Mouse (Mus musculus): Measurements from ENCODE around the gene Col23a1. TPM values are rescaled to one million over a fixed set of nuclear protein-coding genes. Genes with fewer than 3 reads are reported as not detected.

The Col23a1 gene
- polyA plus RNA-seq, 1 experiment from 2014 or later: 4.0 TPM

GRCm38 (mm10) chr11:51403886-51404285, 114.2 kb downstream of the Col23a1 start:
- no peak overlapping the region for H3K4me3 ChIP-seq (ENCODE audit: low read length)
- H3K27ac ChIP-seq (ENCODE audit: low read length): no peak overlapping the region
- no peak; the same call in 1 of the 2 replicates for ATAC-seq (replicated peaks; ENCODE audit: extremely low read depth, insufficient read depth, low FRiP score)
- WGBS: 53% methylated on average over 2 of the region's 2 CpGs
- H3K27me3 ChIP-seq (ENCODE audit: control insufficient read depth, insufficient read depth, low read length): peaks cover 8% of the 10 kb centered on the region
- H3K36me3 ChIP-seq (ENCODE audit: control insufficient read depth, insufficient read depth): no peaks in the 10 kb centered on the region
- no peaks in the 10 kb centered on the region for H3K9me3 ChIP-seq (replicated peaks; ENCODE audit: control insufficient read depth, low read length)
- H3K4me2 ChIP-seq (ENCODE audit: low read depth, low read length): no peak overlapping the region
- no peaks in the 10 kb centered on the region for H3K4me1 ChIP-seq (ENCODE audit: control insufficient read depth, insufficient read depth, low read length)
- no peak overlapping the region for H3K9ac ChIP-seq (ENCODE audit: low read length)

DNA sequence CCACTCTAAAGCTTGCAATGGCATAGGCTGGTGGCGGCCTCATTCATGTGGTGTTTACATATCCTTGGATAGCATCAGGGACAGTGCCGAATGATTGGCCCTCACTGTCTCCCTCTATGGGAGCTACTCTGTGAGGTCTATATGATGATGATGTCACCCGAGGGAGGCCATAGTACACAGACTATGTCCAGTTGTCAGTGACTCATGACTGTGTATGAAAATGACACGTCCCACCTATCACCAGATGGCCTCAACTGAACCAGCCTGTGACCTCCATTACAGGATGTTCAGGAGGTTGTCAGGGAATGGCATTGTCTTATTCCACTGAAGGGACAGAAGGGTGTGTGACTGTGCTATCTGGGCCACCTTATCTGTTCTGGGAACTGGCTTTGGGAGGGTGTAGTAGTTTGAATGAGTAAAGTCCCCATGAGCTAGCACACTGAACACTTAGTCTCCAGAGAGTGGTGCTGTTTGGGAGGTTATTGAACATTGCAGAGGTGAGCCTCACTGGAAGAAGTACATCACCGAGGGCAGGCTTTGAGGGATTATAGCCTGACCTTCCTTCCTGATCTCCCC, 115.2 kb downstream of the Col23a1 start:
- H3K4me2 ChIP-seq (ENCODE audit: low read depth, low read length): no peak overlapping the region
- H3K27me3 ChIP-seq (ENCODE audit: control insufficient read depth, insufficient read depth, low read length): peaks cover 7% of the 10 kb centered on the region
- H3K9me3 ChIP-seq (replicated peaks; ENCODE audit: control insufficient read depth, low read length): no peaks in the 10 kb centered on the region
- no peak overlapping the region for H3K4me3 ChIP-seq (ENCODE audit: low read length)
- no peaks in the 10 kb centered on the region for H3K36me3 ChIP-seq (ENCODE audit: control insufficient read depth, insufficient read depth)
- ATAC-seq (replicated peaks; ENCODE audit: extremely low read depth, insufficient read depth, low FRiP score): no peak
- 75% methylated on average over 5 of the region's 5 CpGs for WGBS
- H3K4me1 ChIP-seq (ENCODE audit: control insufficient read depth, insufficient read depth, low read length): no peaks in the 10 kb centered on the region
- H3K9ac ChIP-seq (ENCODE audit: low read length): no peak overlapping the region
- H3K27ac ChIP-seq (ENCODE audit: low read length): no peak overlapping the region

DNA sequence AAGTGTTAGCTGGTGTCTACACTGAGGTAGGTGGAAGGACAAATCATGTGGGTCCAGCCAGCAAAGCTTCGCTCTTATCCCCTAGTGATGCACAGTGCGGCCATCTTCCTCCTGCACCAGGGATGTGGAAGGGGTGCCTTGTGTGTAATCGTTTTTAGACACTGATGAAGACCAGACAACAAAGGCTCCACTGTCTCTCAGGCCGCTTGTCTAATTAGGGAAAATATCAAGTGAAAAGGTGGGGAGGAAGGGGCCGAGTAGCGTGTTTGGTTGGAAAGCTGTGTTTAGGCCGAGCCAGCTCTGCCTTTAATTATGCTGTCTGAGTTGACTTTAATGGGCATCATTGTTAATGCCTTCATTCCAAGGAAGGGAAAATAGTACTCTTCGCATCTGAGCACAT, 116.8 kb downstream of the Col23a1 start:
- H3K4me3 ChIP-seq (ENCODE audit: low read length): no peak overlapping the region
- no peaks in the 10 kb centered on the region for H3K9me3 ChIP-seq (replicated peaks; ENCODE audit: control insufficient read depth, low read length)
- no peaks in the 10 kb centered on the region for H3K36me3 ChIP-seq (ENCODE audit: control insufficient read depth, insufficient read depth)
- no peaks in the 10 kb centered on the region for H3K4me1 ChIP-seq (ENCODE audit: control insufficient read depth, insufficient read depth, low read length)
- ATAC-seq (replicated peaks; ENCODE audit: extremely low read depth, insufficient read depth, low FRiP score): no peak
- no peak overlapping the region for H3K27ac ChIP-seq (ENCODE audit: low read length)
- no peak overlapping the region for H3K9ac ChIP-seq (ENCODE audit: low read length)
- no peak overlapping the region for H3K4me2 ChIP-seq (ENCODE audit: low read depth, low read length)
- 79% methylated on average over 8 of the region's 8 CpGs for WGBS
- peaks cover 7% of the 10 kb centered on the region for H3K27me3 ChIP-seq (ENCODE audit: control insufficient read depth, insufficient read depth, low read length)

DNA sequence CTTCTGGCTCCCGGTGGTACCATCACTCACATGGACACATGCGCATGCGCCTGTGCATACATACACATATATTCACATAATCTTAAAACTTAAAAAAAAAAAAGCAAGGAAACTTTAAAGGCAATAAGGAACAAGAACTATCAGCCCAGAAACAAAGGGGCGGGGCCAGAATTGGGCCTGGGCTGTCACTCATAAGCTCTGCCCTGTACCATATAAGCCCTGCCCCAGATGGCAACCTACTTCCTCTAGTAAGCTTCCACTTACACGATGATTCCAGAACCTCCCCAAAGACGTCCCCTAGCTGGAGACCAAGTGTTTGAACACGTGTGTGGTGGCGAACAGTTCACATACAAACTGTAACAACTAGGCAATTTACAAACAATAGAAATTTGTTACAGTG, 117.6 kb downstream of the Col23a1 start:
- no peaks in the 10 kb centered on the region for H3K4me1 ChIP-seq (ENCODE audit: control insufficient read depth, insufficient read depth, low read length)
- 83% methylated on average over 8 of the region's 8 CpGs for WGBS
- peaks cover 7% of the 10 kb centered on the region for H3K27me3 ChIP-seq (ENCODE audit: control insufficient read depth, insufficient read depth, low read length)
- H3K9me3 ChIP-seq (replicated peaks; ENCODE audit: control insufficient read depth, low read length): no peaks in the 10 kb centered on the region
- H3K4me2 ChIP-seq (ENCODE audit: low read depth, low read length): no peak overlapping the region
- no peak overlapping the region for H3K4me3 ChIP-seq (ENCODE audit: low read length)
- H3K36me3 ChIP-seq (ENCODE audit: control insufficient read depth, insufficient read depth): no peaks in the 10 kb centered on the region
- H3K27ac ChIP-seq (ENCODE audit: low read length): no peak overlapping the region
- ATAC-seq (replicated peaks; ENCODE audit: extremely low read depth, insufficient read depth, low FRiP score): no peak
- H3K9ac ChIP-seq (ENCODE audit: low read length): no peak overlapping the region

GRCm38 (mm10) chr11:51410771-51411170, 121.1 kb downstream of the Col23a1 start:
- Histone ChIP-seq H3K4me3 (ENCODE audit: low read length) (no peak overlapping the region), H3K9ac (ENCODE audit: low read length) (no peak overlapping the region), H3K27me3 (ENCODE audit: control insufficient read depth, insufficient read depth, low read length) (no peaks in the 10 kb centered on the region), H3K4me2 (ENCODE audit: low read depth, low read length) (no peak overlapping the region), H3K27ac (ENCODE audit: low read length) (no peak overlapping the region), H3K9me3 (replicated peaks; ENCODE audit: control insufficient read depth, low read length) (no peaks in the 10 kb centered on the region), H3K4me1 (ENCODE audit: control insufficient read depth, insufficient read depth, low read length) (no peaks in the 10 kb centered on the region), H3K36me3 (ENCODE audit: control insufficient read depth, insufficient read depth) (no peaks in the 10 kb centered on the region)
- WGBS: 80% methylated on average over 12 of the region's 12 CpGs
- no peak for ATAC-seq (replicated peaks; ENCODE audit: extremely low read depth, insufficient read depth, low FRiP score)

GRCm38 (mm10) chr11:51414520-51414919, 124.8 kb downstream of the Col23a1 start:
- Histone ChIP-seq H3K27me3 (ENCODE audit: control insufficient read depth, insufficient read depth, low read length) (no peaks in the 10 kb centered on the region), H3K27ac (ENCODE audit: low read length) (no peak overlapping the region), H3K4me1 (ENCODE audit: control insufficient read depth, insufficient read depth, low read length) (no peaks in the 10 kb centered on the region), H3K4me3 (ENCODE audit: low read length) (no peak overlapping the region), H3K9me3 (replicated peaks; ENCODE audit: control insufficient read depth, low read length) (no peaks in the 10 kb centered on the region), H3K9ac (ENCODE audit: low read length) (no peak overlapping the region), H3K36me3 (ENCODE audit: control insufficient read depth, insufficient read depth) (no peaks in the 10 kb centered on the region), H3K4me2 (ENCODE audit: low read depth, low read length) (no peak overlapping the region)
- 67% methylated on average over 7 of the region's 7 CpGs for WGBS
- no peak for ATAC-seq (replicated peaks; ENCODE audit: extremely low read depth, insufficient read depth, low FRiP score)

GRCm38 (mm10) chr11:51415049-51415688, 125.4 kb downstream of the Col23a1 start:
- Histone ChIP-seq H3K27ac (ENCODE audit: low read length) (no peak overlapping the region), H3K4me3 (ENCODE audit: low read length) (no peak overlapping the region), H3K9ac (ENCODE audit: low read length) (no peak overlapping the region), H3K9me3 (replicated peaks; ENCODE audit: control insufficient read depth, low read length) (no peaks in the 10 kb centered on the region), H3K36me3 (ENCODE audit: control insufficient read depth, insufficient read depth) (no peaks in the 10 kb centered on the region), H3K4me1 (ENCODE audit: control insufficient read depth, insufficient read depth, low read length) (no peaks in the 10 kb centered on the region), H3K27me3 (ENCODE audit: control insufficient read depth, insufficient read depth, low read length) (no peaks in the 10 kb centered on the region), H3K4me2 (ENCODE audit: low read depth, low read length) (no peak overlapping the region)
- 54% methylated on average over 7 of the region's 7 CpGs for WGBS
- ATAC-seq (replicated peaks; ENCODE audit: extremely low read depth, insufficient read depth, low FRiP score): no peak

GRCm38 (mm10) chr11:51418807-51419206, 129.1 kb downstream of the Col23a1 start:
- WGBS: 13% methylated on average over 3 of the region's 3 CpGs
- peak; percentile 55; the same call in 1 of the 2 replicates for ATAC-seq (replicated peaks; ENCODE audit: extremely low read depth, insufficient read depth, low FRiP score)
- no peaks in the 10 kb centered on the region for H3K36me3 ChIP-seq (ENCODE audit: control insufficient read depth, insufficient read depth)
- H3K4me3 ChIP-seq (ENCODE audit: low read length): no peak overlapping the region
- no peak overlapping the region for H3K4me2 ChIP-seq (ENCODE audit: low read depth, low read length)
- no peaks in the 10 kb centered on the region for H3K4me1 ChIP-seq (ENCODE audit: control insufficient read depth, insufficient read depth, low read length)
- no peaks in the 10 kb centered on the region for H3K9me3 ChIP-seq (replicated peaks; ENCODE audit: control insufficient read depth, low read length)
- no peak overlapping the region for H3K9ac ChIP-seq (ENCODE audit: low read length)
- H3K27ac ChIP-seq (ENCODE audit: low read length): peak overlapping the region; percentile 52
- no peaks in the 10 kb centered on the region; the same call in 1 of the 2 replicates for H3K27me3 ChIP-seq (ENCODE audit: control insufficient read depth, insufficient read depth, low read length)

DNA sequence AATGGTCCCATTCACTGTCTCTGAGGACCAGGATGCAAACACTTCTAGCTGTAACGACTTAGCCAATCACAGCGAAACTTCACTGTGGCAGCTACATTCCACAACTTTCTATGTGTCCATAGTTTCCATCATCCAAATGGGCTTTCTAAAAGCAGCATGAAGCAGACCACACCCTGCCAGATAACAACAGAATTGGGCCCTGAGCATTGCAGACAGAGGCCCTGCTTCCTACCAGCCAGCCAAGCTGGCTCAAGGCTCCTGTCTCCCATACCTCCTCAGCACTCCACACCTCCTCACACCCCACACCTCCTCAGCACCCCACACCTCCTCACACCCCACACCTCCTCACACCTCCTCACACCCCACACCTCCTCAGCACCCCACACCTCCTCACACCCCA, 132.2 kb downstream of the Col23a1 start:
- no peaks in the 10 kb centered on the region for H3K9me3 ChIP-seq (replicated peaks; ENCODE audit: control insufficient read depth, low read length)
- ATAC-seq (replicated peaks; ENCODE audit: extremely low read depth, insufficient read depth, low FRiP score): no peak
- WGBS: 79% methylated on average over 2 of the region's 2 CpGs
- H3K4me3 ChIP-seq (ENCODE audit: low read length): no peak overlapping the region
- H3K27ac ChIP-seq (ENCODE audit: low read length): no peak overlapping the region
- no peak overlapping the region for H3K9ac ChIP-seq (ENCODE audit: low read length)
- no peak overlapping the region for H3K4me2 ChIP-seq (ENCODE audit: low read depth, low read length)
- H3K4me1 ChIP-seq (ENCODE audit: control insufficient read depth, insufficient read depth, low read length): no peaks in the 10 kb centered on the region
- H3K27me3 ChIP-seq (ENCODE audit: control insufficient read depth, insufficient read depth, low read length): no peaks in the 10 kb centered on the region; the same call in 1 of the 2 replicates
- no peaks in the 10 kb centered on the region for H3K36me3 ChIP-seq (ENCODE audit: control insufficient read depth, insufficient read depth)
